Mouse (Mus musculus): ENCODE measurements around the gene Ppt1. TPM values are rescaled to one million over a fixed set of nuclear protein-coding genes. Genes with fewer than 3 reads are reported as not detected.
A peak's percentile ranks its signal among the peaks of the same experiment; 100 is the strongest.
"Not testable (repeated sequence)": the region's sequence is repeated elsewhere in the genome, so short reads cannot be mapped to it uniquely, and the experiment has no call there.

Gene Ppt1
- total RNA-seq (2021), result 10 to 100 TPM; 41.5 to 44.5 TPM

- intact Hi-C loops (cut with DNase I), result loop anchor here (1.0 kb wide), 1 partner anchor 50 kb away; no protein-coding TSS in a partner anchor
- DNase-seq, result peak; percentile 81 to 83
Observed at GRCm38 (mm10) chr4:122835530-122836402, at the start of gene Ppt1. TSS of gene Ppt1 (plus strand) at chr4:122836242.

- no peak for DNase-seq
- intact Hi-C loops (cut with DNase I), result no loop called here
Observed at GRCm38 (mm10) chr4:122789335-122790089, 46.5 kb upstream of the Ppt1 start.

GRCm38 (mm10) chr4:122808108-122808507, 27.9 kb upstream of the Ppt1 start:
- peak; percentile 68 to 75 for DNase-seq
- intact Hi-C loops (cut with DNase I), result loop anchor here (2.0 to 5.0 kb wide), 4 partner anchors 49 to 274 kb away; no protein-coding TSS in a partner anchor

DNA sequence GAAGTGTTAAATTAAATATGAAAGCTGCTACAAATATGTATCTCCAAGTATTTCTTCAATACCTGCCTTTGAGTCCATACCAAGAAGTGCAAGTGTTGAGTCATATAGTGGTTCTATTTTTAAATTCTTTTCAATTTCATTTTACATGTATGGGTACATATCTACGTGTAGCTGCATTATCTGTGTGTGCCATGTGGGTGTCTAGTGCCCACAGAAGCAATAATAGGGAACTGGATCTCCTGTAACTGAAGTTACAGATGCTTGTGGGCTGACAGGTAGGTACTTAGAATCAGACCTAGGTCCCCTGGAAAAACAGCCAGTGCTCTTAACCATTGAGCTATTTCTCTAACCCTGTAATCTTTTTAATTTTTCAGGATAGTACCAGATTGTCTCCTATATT, 24.9 kb upstream of the Ppt1 start:
- intact Hi-C loops (cut with DNase I), result no loop called here
- no peak for DNase-seq

- DNase-seq, result no peak
- intact Hi-C loops (cut with DNase I), result no loop called here
Observed at GRCm38 (mm10) chr4:122811824-122812223, 24.2 kb upstream of the Ppt1 start.

DNA sequence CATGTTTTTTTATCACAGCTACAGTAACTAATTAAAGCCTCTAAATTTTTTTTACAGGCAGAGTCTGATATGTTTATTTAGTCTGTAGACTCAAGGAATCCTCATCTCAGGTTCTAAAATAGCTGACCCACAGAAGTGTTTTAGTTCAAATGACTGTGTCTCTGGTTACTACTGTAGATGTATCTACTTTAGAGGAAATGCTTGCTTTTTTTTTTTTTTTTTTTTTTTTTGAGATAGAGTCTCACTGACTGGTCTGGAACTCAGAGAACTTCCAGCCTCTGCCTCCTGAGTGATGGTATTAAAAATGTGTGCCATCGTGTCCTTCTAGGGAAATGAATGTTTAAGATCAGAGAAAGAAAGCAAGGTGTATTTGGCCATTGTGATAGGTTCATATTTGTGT, 19.8 kb upstream of the Ppt1 start:
- no peak for DNase-seq
- intact Hi-C loops (cut with DNase I), result no loop called here

- intact Hi-C loops (cut with DNase I); DNase-seq: not testable (repeated sequence)
Observed at GRCm38 (mm10) chr4:122820941-122821340, 15.1 kb upstream of the Ppt1 start.

DNA sequence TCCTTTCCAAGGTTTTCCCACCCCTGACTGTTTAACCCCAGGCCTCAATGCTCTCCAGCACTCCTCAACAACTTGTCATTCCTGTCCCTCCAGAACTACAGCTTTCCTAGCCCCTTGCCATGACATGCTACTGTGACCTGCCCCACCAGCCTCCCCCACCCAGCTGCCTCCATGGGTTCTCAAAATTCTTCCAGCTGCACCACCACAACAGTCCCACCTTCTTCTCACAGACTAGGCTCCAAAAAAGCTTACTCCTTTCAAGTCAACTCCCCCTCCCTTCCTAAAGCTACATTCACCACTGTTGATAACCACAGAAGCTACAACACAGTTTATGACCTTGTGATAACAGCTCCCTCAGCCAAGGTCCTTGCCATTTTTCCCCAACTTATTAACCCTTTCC, 8.4 kb upstream of the Ppt1 start:
- intact Hi-C loops (cut with DNase I), result no loop called here
- no peak for DNase-seq

GRCm38 (mm10) chr4:122829339-122829738, 6.7 kb upstream of the Ppt1 start:
- DNase-seq, result no peak
- intact Hi-C loops (cut with DNase I), result no loop called here

- intact Hi-C loops (cut with DNase I), result no loop called here
- no peak for DNase-seq
Observed at GRCm38 (mm10) chr4:122831888-122832287, 4.2 kb upstream of the Ppt1 start.

GRCm38 (mm10) chr4:122836403-122836775, 347 bp downstream of the Ppt1 start:
- intact Hi-C loops (cut with DNase I), result loop anchor here (1.0 kb wide), 1 partner anchor 49 kb away; no protein-coding TSS in a partner anchor
- DNase-seq, result no peak

DNA sequence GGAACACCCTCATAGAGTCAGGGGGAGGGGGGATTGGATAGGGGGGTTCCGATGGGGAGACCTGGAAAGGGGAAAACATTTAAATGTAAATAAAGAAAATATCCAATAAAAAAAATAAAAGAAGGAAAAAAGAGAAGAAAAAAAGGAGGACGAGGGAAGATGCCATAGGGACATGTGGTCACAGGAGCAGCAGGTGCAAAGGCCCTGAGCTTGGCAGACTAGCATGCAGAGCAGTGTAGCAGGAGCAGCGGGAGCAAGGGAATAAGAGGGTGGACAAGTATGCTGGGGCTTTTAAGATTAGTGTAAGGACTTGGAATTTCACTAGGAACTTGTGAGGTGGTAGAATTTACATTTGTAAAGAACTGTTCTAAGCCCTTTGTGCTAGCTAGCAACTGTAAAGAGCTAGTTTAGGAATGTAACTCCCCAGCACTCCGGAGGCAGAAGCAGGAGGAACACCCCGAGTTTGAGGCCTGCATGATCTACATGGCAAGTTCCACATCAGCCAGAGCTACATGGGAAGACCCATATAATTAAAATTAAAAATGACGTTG, 1.2 kb downstream of the Ppt1 start:
- intact Hi-C loops (cut with DNase I), result no loop called here
- no peak for DNase-seq

- intact Hi-C loops (cut with DNase I), result no loop called here
- no peak for DNase-seq
Observed at GRCm38 (mm10) chr4:122837994-122838393, 2.0 kb downstream of the Ppt1 start.

GRCm38 (mm10) chr4:122838416-122838815, 2.4 kb downstream of the Ppt1 start:
- no peak for DNase-seq
- intact Hi-C loops (cut with DNase I), result no loop called here

DNA sequence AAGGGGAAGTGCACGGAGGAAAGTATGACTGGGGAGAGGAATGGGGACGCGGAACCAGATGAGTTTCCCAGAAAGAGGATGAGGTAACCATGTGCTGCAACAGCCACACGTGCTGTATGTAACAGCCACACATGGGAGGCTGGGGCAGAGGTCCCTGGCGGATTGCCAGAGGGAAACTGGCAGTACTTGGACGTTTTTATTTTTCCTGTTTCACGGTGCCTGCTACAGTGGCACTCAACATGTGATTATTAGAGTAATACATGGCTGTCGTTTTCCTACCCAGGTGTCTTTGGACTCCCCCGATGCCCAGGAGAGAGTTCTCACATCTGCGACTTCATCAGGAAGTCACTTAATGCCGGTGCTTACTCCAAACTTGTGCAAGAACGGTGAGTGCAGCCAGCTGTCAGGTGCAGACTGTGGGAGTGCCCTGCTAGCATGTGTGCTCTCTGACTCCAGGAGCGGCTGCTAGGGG, 12.1 kb downstream of the Ppt1 start:
- DNase-seq, result peak; percentile 35 to 39
- intact Hi-C loops (cut with DNase I), result no loop called here

DNA sequence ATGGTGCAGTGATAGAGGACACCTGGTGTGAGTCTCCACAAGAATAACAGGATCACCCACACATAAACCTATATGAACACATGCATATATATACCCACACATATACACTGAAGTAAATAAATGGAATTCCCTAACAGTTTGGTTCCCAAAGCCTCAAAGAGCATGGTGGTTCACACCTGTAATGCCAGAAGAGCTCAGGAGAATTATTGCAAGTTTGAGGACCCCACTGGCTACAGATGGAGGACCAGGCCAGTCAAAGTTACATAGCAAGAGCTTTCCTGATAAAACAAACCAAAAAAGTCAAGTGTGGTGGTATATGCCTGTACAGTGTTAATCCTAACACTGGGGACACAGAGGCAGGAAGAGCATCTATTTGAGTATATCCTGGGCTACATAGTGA, 15.5 kb downstream of the Ppt1 start:
- DNase-seq, result no peak
- intact Hi-C loops (cut with DNase I), result no loop called here

DNA sequence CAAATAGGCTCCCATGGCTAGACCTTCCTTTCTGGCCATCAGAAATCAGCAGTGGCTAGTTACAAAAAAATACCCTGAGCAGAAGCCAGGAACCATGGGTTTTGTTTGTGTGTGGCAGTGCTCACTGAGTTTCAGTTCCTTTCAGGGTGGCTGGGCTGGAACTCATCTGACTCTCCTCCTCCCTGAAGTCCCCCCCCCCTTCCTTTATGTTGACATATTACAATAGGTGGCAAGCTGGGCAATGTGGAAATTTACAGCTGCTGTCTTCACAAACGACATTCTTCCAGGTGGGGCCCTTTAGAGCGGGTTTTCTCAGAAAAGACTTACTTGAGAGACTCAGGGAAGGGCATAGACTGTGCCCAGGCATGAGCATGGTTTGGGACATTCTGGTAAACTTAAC, 17.6 kb downstream of the Ppt1 start:
- DNase-seq, result no peak
- intact Hi-C loops (cut with DNase I), result no loop called here

- intact Hi-C loops (cut with DNase I), result loop anchor here (5.0 kb wide), 1 partner anchor 47 kb away; no protein-coding TSS in a partner anchor
- no peak for DNase-seq
Observed at GRCm38 (mm10) chr4:122854770-122855169, 18.7 kb downstream of the Ppt1 start.

- no peak for DNase-seq
- intact Hi-C loops (cut with DNase I), result loop anchor here (5.0 kb wide), 1 partner anchor 51 kb away; no protein-coding TSS in a partner anchor
Observed at GRCm38 (mm10) chr4:122857909-122858308, 21.9 kb downstream of the Ppt1 start.

- DNase-seq, result no peak
- intact Hi-C loops (cut with DNase I), result loop anchor here (5.0 kb wide), 1 partner anchor 52 kb away; no protein-coding TSS in a partner anchor
Observed at GRCm38 (mm10) chr4:122859096-122859674, 23.1 kb downstream of the Ppt1 start.

DNA sequence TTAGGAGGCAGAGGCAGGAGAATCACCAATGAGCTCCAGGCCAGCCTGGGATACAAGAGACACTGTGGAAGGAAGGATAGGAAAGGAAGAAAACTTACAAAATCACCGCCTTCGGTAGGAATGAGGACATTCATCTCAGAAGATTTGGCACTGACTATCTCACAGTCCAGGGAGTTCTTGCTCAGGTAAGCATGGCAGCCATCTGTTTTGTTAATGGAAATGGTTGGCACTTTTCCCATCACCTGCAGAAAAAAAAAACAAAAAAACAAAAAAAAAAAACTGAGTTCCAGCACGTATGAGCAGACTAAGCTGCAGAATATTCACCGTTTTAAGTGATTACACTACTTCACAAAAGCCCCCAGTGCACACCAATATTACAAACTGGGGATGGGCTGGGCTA, 25.8 kb downstream of the Ppt1 start:
- no peak for DNase-seq
- intact Hi-C loops (cut with DNase I), result no loop called here

Data from heart, postnatal 36 days (tissue).